Mouse (Mus musculus): ENCODE measurements around the gene Krt24.

Gene Krt24

GRCm38 (mm10) chr11:99284833-99285312 lies at the start of gene Krt24:
Gene Krt24, minus strand, starts transcription at chr11:99285262.
- in situ Hi-C loops (cut with MboI, MseI), result loop anchor here in 1 of 2 experiments (5.0 kb wide), 1 partner anchor 228 kb away; no protein-coding TSS in a partner anchor

GRCm38 (mm10) chr11:99333426-99333825 lies 48.4 kb upstream of the Krt24 start:
- in situ Hi-C loops (cut with MboI, MseI), result no loop called here

GRCm38 (mm10) chr11:99329655-99330054 lies 44.6 kb upstream of the Krt24 start:
- in situ Hi-C loops (cut with MboI, MseI), result no loop called here

GRCm38 (mm10) chr11:99322851-99323250 lies 37.8 kb upstream of the Krt24 start, which contains the start of gene Krt25:
Gene Krt25, minus strand, starts transcription at chr11:99322951.
- in situ Hi-C loops (cut with MboI, MseI), result no loop called here

GRCm38 (mm10) chr11:99321094-99321493 lies 36.0 kb upstream of the Krt24 start:
- in situ Hi-C loops (cut with MboI, MseI), result no loop called here

GRCm38 (mm10) chr11:99319127-99319526 lies 34.1 kb upstream of the Krt24 start:
- in situ Hi-C loops (cut with MboI, MseI), result no loop called here

- in situ Hi-C loops (cut with MboI, MseI), result no loop called here
Measured at GRCm38 (mm10) chr11:99316543-99316942, 31.5 kb upstream of the Krt24 start.

- in situ Hi-C loops (cut with MboI, MseI), result no loop called here
Measured at GRCm38 (mm10) chr11:99314594-99314993, 29.5 kb upstream of the Krt24 start.

- in situ Hi-C loops (cut with MboI, MseI), result no loop called here
Measured at GRCm38 (mm10) chr11:99310882-99311281, 25.8 kb upstream of the Krt24 start.

GRCm38 (mm10) chr11:99307579-99307978 lies 22.5 kb upstream of the Krt24 start:
- in situ Hi-C loops (cut with MboI, MseI), result no loop called here

GRCm38 (mm10) chr11:99295039-99295438 lies 10.0 kb upstream of the Krt24 start:
- in situ Hi-C loops (cut with MboI, MseI), result no loop called here

- in situ Hi-C loops (cut with MboI, MseI), result loop anchor here in 1 of 2 experiments (5.0 kb wide), 2 partner anchors 36 to 96 kb away; no protein-coding TSS in a partner anchor
Measured at GRCm38 (mm10) chr11:99292846-99293245, 7.8 kb upstream of the Krt24 start.

GRCm38 (mm10) chr11:99284011-99284410 lies 1.1 kb downstream of the Krt24 start:
- in situ Hi-C loops (cut with MboI, MseI), result loop anchor here in 1 of 2 experiments (5.0 kb wide), 1 partner anchor 227 kb away; no protein-coding TSS in a partner anchor

- in situ Hi-C loops (cut with MboI, MseI), result loop anchor here in 1 of 2 experiments (5.0 kb wide), 1 partner anchor 226 kb away; no protein-coding TSS in a partner anchor
Measured at GRCm38 (mm10) chr11:99283334-99283733, 1.7 kb downstream of the Krt24 start.

- in situ Hi-C loops (cut with MboI, MseI), result loop anchor here in 1 of 2 experiments (5.0 kb wide), 1 partner anchor 224 kb away; no protein-coding TSS in a partner anchor
Measured at GRCm38 (mm10) chr11:99281116-99281515, 3.9 kb downstream of the Krt24 start.

GRCm38 (mm10) chr11:99279986-99280385 lies 5.1 kb downstream of the Krt24 start:
- in situ Hi-C loops (cut with MboI, MseI), result loop anchor here in 1 of 2 experiments (5.0 kb wide), 1 partner anchor 223 kb away; no protein-coding TSS in a partner anchor

GRCm38 (mm10) chr11:99276786-99277185 lies 8.3 kb downstream of the Krt24 start:
- in situ Hi-C loops (cut with MboI, MseI), result no loop called here

GRCm38 (mm10) chr11:99275624-99276023 lies 9.4 kb downstream of the Krt24 start:
- in situ Hi-C loops (cut with MboI, MseI), result no loop called here

- in situ Hi-C loops (cut with MboI, MseI), result no loop called here
Measured at GRCm38 (mm10) chr11:99272721-99273120, 12.3 kb downstream of the Krt24 start.

GRCm38 (mm10) chr11:99269192-99269591 lies 15.9 kb downstream of the Krt24 start:
- in situ Hi-C loops (cut with MboI, MseI), result no loop called here

- in situ Hi-C loops (cut with MboI, MseI), result no loop called here
Measured at GRCm38 (mm10) chr11:99265796-99266195, 19.3 kb downstream of the Krt24 start.

GRCm38 (mm10) chr11:99265220-99265619 lies 19.8 kb downstream of the Krt24 start:
- in situ Hi-C loops (cut with MboI, MseI), result no loop called here

- in situ Hi-C loops (cut with MboI, MseI), result loop anchor here in 1 of 2 experiments (5.0 kb wide), 1 partner anchor 36 kb away; no protein-coding TSS in a partner anchor
Measured at GRCm38 (mm10) chr11:99256213-99256612, 28.8 kb downstream of the Krt24 start.
